Mouse (Mus musculus) liver, postnatal 0 days (tissue): ENCODE data around the gene Psmb8. TPM values are rescaled to one million over a fixed set of nuclear protein-coding genes. Genes with fewer than 3 reads are reported as not detected.

Experiments used
- ATAC-seq: fragments of 200-750 bp; cut with Nextera tagmentation; 2 replicates; pipeline ENCODE4 v1.8.0; 2017; ENCODE audit warnings: mild to moderate bottlenecking, moderate library complexity
- DNase-seq: peaks from one replicate; pipeline ENCODE4 v3.0.0-alpha.2; 2016
- H3K27ac ChIP-seq: fragments of 300-500 bp; sonication (generic); 2 replicates; pipeline ENCODE4 v1.5.1; 2014; ENCODE audit warnings: antibody characterized with exemption, moderate library complexity, mild to moderate bottlenecking, low read depth
- H3K27me3 ChIP-seq: fragments of 300-500 bp; sonication (generic); 2 replicates; pipeline ENCODE4 v1.6.1; 2014; ENCODE audit warnings: low read length, control low read depth, mixed read lengths; ENCODE audit not compliant: insufficient read depth
- H3K36me3 ChIP-seq: fragments of 300-500 bp; sonication (generic); replicated peaks from 2 replicates; pipeline ENCODE4 v1.6.1; 2014; ENCODE audit warnings: mild to moderate bottlenecking, control low read depth, low read length, moderate library complexity, mixed read lengths; ENCODE audit not compliant: insufficient read depth
- H3K4me1 ChIP-seq: fragments of 300-500 bp; sonication (generic); 2 replicates; pipeline ENCODE4 v1.6.1; 2014; ENCODE audit warnings: antibody characterized with exemption, mild to moderate bottlenecking, control low read depth; ENCODE audit not compliant: insufficient read depth
- H3K4me2 ChIP-seq: fragments of 300-500 bp; sonication (generic); 2 replicates; pipeline ENCODE4 v1.6.1; 2014; ENCODE audit warnings: low read depth, mild to moderate bottlenecking, low read length, moderate library complexity, mixed read lengths
- H3K4me3 ChIP-seq: fragments of 300-500 bp; sonication (generic); 2 replicates; pipeline ENCODE4 v1.5.1; 2014; ENCODE audit warnings: low read depth, low read length
- H3K9ac ChIP-seq: fragments of 300-500 bp; sonication (generic); replicated peaks from 2 replicates; pipeline ENCODE4 v1.6.1; 2014; ENCODE audit warnings: mild to moderate bottlenecking, moderate library complexity
- H3K9me3 ChIP-seq: fragments of 300-500 bp; sonication (generic); 2 replicates; pipeline ENCODE4 v1.6.1; 2016; ENCODE audit warnings: mild to moderate bottlenecking, control low read depth, low read length, mixed read lengths
- CTCF ChIP-seq: sonication (generic); IDR thresholded peaks from 2 replicates; pipeline ENCODE4 v1.5.1; 2016; ENCODE audit warnings: antibody characterized with exemption, low read depth
- EP300 ChIP-seq: IDR thresholded peaks from 2 replicates; pipeline ENCODE4 v1.6.1; 2016; ENCODE audit warnings: antibody characterized with exemption, low read depth, mild to moderate bottlenecking
- WGBS: fragments of 180-500 bp; shearing (Covaris S2); extraction: QIAGEN DNeasy Blood & Tissue Kit; methylation state at CpG from one replicate; pipeline ENCODE4 v1.1.7; 2014; ENCODE audit not compliant: insufficient replicate concordance; 5-methylcytosine and 5-hydroxymethylcytosine counted together
- polyA plus RNA-seq: library from polyadenylated mRNA; unstranded; fragments of >200 nt; fragmentation: Nextera tagmentation; extraction: Ambion mirVana; gene quantifications from 2 replicates; pipeline ENCODE4 v1.2.1, GENCODE M21; 2015

The Psmb8 gene
- polyA plus RNA-seq, 1 experiment from 2014 or later = 49.7 TPM

GRCm38 (mm10) chr17:34201506-34202055 lies 4.1 kb downstream of the Psmb8 start:
- Histone ChIP-seq H3K4me1 (peaks cover 16% of the 10 kb centered on the region), H3K9ac (no peak overlapping the region), H3K36me3 (peaks cover under 1% of the 10 kb centered on the region; the same call in 1 of the 2 replicates), H3K4me2 (no peak overlapping the region), H3K27ac (no peak overlapping the region), H3K9me3 (no peaks in the 10 kb centered on the region), H3K4me3 (no peak overlapping the region), H3K27me3 (peaks cover 3% of the 10 kb centered on the region; the same call in 1 of the 2 replicates)
- ATAC-seq (no peak), DNase-seq (no peak)
- TF ChIP-seq EP300 = no peak
- no peak for TF ChIP-seq CTCF
- 78% methylated on average over 7 of the region's 7 CpGs for WGBS

GRCm38 (mm10) chr17:34202760-34203442 lies 5.4 kb downstream of the Psmb8 start:
- ATAC-seq (no peak), DNase-seq (no peak)
- Histone ChIP-seq H3K36me3 (no peaks in the 10 kb centered on the region; the same call in 1 of the 2 replicates), H3K27ac (no peak overlapping the region), H3K9ac (no peak overlapping the region), H3K9me3 (no peaks in the 10 kb centered on the region), H3K4me2 (no peak overlapping the region), H3K4me1 (peaks cover 13% of the 10 kb centered on the region), H3K27me3 (no peaks in the 10 kb centered on the region), H3K4me3 (no peak overlapping the region)
- WGBS = 81% methylated on average over 4 of the region's 4 CpGs
- no peak for TF ChIP-seq CTCF
- TF ChIP-seq EP300 = no peak

GRCm38 (mm10) chr17:34203444-34203843 lies 5.9 kb downstream of the Psmb8 start, which contains the start of gene Tap2:
Tap2 (plus strand) TSS chr17:34203527.
- Histone ChIP-seq H3K4me3 (peak within 1 kb of the TSS; percentile 89), H3K9ac (peak within 1 kb of the TSS; percentile 83), H3K4me1 (peaks cover 10% of the 10 kb centered on the region), H3K27me3 (no peaks in the 10 kb centered on the region), H3K4me2 (peak within 1 kb of the TSS; percentile 97), H3K9me3 (no peaks in the 10 kb centered on the region), H3K36me3 (no peaks in the 10 kb centered on the region; the same call in 1 of the 2 replicates), H3K27ac (peak within 1 kb of the TSS; percentile 69; the same call in 1 of the 2 replicates)
- ATAC-seq = no peak
- TF ChIP-seq EP300 (no peak), CTCF (no peak)
- 77% methylated on average over 5 of the region's 5 CpGs for WGBS
- no peak for DNase-seq

GRCm38 (mm10) chr17:34204303-34205010 lies 6.9 kb downstream of the Psmb8 start:
- Histone ChIP-seq H3K9ac (peak overlapping the region; percentile 83), H3K4me1 (peaks cover 7% of the 10 kb centered on the region), H3K36me3 (no peaks in the 10 kb centered on the region; the same call in 1 of the 2 replicates), H3K27ac (peak overlapping the region; percentile 69), H3K9me3 (no peaks in the 10 kb centered on the region), H3K4me2 (peak overlapping the region; percentile 97), H3K27me3 (no peaks in the 10 kb centered on the region), H3K4me3 (peak overlapping the region; percentile 89)
- DNase-seq = peak; percentile 92
- WGBS = under 1% methylated on average over 44 of the region's 44 CpGs
- peak; percentile 96 for TF ChIP-seq CTCF
- TF ChIP-seq EP300 = no peak
- peak; percentile 75 for ATAC-seq

- DNase-seq = peak; percentile 38
- Histone ChIP-seq H3K9me3 (no peaks in the 10 kb centered on the region), H3K36me3 (no peaks in the 10 kb centered on the region; the same call in 1 of the 2 replicates), H3K4me1 (peaks cover 7% of the 10 kb centered on the region), H3K27me3 (no peaks in the 10 kb centered on the region), H3K4me2 (peak overlapping the region; percentile 97), H3K4me3 (peak overlapping the region; percentile 89), H3K9ac (peak overlapping the region; percentile 83), H3K27ac (peak overlapping the region; percentile 69)
- 0 out of 2 replicates have a peak, but pooled peaks have one; percentile 2 for TF ChIP-seq CTCF
- TF ChIP-seq EP300 = no peak
- WGBS = 12% methylated on average over 18 of the region's 18 CpGs
- ATAC-seq = peak; percentile 34
Measured at GRCm38 (mm10) chr17:34205021-34205745, 7.7 kb downstream of the Psmb8 start.
